Mouse (Mus musculus): Measurements from ENCODE around the gene Chn1.

Gene Chn1

DNA sequence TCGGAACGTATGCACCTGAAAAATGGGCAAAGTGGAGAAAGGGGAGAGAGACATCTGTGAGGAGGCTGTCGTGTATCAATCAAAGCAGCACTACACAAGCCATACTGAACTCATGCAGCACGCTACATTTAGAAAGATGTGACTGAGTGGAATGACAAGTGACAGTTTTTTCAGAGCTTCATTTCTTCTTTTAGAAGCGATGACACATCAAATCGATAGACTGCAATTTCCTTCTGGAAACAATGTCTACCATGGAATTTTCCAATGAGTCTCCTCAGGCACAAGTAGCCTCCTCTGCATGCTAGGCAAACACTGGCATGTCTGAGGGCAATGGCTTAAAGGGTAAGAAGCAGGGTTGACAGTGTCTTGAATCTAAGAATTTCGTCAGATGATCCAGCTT lies 143.3 kb downstream of the Chn1 start:
- DNase-seq (ENCODE audit: low read depth), result no peak

DNA sequence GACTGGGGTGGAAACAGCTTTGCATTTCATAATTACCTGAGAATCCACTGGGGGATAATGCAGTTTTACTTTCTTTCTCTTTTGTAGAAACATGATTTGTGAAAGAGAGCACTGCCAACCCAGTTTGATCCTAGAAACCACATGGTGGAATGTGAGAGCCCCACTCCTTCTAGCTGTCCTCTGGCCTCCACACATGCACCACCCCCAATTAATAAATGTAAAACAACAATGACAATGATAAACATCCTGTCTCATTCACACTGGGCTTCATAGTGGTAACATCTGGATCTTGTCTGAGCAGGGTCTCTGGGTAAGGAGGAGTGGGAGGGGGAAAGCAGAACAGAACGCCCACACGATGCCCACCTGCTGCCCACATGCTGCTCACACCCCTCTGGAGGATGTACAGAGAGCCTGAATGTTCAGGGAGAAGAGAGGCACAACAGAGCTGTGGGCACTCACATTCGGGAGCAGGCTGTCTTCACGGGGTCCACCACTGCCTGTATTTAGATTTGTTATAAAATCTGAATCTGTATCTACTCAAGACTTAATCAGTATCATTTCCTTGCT lies 156.6 kb downstream of the Chn1 start:
- DNase-seq (ENCODE audit: low read depth), result no peak

DNA sequence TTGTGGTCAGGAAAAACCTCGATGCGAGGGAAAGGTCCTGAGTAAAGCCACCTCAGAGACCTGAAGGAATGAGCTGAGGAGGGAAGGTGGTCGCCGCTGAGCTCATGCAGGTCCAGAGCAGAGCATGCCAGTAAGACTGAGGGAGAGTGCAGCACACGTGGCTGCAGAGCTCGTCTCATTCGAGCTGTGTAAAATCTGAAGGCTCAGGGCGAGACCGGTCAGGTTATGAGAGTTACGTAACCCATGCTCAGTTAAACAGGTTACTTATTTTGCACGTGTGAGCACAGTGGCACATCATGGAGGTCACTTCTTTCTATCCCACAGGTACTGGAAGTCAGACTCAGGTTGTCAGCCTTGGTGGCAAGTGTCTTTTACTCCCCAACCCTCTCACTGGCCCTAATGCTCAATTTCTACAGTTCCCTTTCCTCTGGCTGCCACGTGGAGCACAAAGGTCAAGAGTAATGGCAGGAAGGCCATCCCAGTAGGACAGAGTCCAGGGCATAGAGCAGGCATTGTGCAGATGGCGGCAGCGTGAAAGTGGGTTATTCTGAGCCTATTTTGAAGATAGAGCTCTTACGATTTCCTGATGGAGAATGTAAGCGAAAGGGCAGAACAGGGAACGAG lies 158.6 kb downstream of the Chn1 start:
- DNase-seq (ENCODE audit: low read depth), result no peak

DNA sequence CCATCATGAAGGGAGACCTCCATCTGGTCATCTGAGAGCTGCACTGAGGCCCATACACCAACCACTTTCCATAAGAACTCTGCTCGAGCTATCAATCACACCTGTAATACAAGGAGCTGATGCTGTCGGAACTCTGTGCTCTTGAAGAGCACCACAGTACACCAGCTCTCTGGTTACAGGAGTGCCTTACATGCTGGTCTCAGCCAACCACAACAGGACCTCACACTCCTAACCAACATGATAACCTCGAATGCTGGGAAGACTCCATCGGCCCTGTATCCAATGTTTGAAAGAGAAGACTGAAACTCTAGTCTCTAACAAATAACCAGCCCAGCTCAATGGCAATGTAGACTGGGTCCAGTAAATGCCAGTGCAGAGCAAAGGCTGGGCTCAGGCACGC lies 159.7 kb downstream of the Chn1 start:
- DNase-seq (ENCODE audit: low read depth), result no peak

DNA sequence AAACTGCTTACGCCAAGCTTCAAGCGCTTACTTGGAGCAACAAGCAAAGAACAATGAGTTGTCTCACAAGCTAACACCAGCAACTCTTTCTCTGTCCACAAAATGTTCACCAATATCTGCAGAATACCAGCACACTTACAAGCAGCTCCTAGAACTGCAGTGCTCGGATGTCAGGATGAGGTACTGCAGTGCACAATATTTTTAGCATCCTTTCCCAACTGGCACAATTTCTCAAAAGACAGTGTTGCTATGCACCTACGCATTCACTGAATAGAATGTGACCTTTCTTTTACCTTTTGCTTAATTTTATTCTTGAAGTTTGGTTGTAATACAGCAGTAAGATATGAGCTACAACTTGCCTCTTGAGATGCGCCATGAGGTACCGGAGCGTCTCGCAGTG lies 160.8 kb downstream of the Chn1 start:
- DNase-seq (ENCODE audit: low read depth), result no peak

DNA sequence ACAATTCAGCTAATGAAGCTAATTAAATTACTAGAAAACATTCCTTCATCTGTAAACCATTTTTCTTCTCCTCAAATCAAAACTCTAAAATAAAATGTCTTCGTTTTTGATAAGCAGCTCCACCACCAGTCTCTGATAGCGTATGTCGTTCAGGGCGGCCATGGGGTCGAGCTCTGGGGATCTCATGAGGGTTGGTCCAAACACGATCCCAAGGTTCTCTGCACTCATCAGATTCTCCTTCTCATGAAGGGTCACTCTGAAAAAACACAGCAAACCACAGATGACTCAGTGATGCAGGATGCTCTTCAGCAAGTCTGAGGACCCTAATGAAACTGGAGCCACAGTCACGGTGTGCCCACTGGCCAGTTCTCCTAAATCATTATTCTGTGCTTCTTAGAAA lies 162.2 kb downstream of the Chn1 start:
- DNase-seq (ENCODE audit: low read depth), result no peak

DNA sequence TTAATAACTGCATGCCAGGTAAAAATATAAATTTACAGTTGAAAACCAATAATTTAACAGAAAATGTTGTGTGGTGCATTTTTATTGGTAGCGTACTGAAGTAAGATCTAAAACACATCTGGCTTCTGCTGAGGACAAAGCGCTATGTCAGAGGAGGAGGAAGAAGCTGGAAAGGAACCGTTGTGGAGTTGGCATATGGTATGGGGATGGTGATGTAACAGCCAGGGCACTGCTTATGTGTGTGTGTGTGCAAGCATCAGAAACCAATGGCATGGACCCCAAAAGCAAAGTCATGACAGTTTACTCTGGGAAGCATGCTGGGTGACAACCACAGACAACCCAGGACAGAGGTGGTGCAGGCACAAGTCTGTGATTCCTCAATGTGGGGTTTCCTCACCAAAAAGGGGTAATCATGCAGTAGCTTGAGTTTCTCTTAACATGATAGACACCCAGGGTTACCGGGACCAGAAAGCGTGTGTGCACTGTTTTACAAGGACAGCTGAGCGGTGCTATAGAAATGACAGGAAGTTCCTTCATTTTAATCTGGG lies 162.7 kb downstream of the Chn1 start:
- DNase-seq (ENCODE audit: low read depth), result no peak

DNA sequence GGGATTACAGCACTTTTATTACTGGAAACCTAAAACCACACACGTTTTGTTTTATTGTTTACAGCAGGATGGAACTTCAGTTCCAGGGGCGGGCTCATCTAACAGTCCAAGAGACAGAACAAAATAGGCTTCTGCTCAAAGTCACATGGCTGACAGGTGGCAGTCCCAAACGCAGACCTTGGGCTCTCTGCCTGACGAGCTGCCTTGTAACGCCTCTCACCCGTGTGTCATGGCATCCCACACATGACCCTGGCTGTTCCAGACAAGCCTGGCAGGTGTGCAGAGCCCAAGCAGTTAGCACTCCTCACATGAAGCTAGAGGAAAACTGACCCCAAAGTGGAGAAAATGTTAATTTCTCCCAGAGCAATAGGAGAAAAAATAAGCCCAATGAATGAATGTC lies 163.3 kb downstream of the Chn1 start:
- DNase-seq (ENCODE audit: low read depth), result no peak

DNA sequence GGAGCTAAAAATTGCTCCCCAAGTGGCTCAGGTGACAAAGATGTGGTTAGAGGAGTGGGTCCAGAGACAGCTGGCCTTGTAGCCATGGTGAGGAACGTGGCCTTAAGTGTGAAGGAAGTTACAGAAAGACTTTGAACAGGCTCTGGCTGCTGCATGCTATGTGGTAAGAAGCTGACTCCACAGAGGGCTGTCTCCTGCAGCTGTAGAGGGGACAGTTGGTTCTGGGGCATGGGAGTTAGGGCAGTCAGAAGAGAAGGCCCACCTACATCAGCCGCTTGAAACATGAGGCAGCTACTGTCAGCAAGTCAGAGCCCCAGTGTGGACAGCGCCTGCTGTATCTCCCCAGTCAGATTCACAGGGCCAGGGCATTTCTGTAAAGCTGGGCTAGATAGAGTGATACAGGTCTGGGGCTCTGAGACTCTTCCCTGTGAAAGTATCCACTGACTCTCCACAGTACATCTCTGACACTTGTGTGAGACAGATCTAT lies 165.4 kb downstream of the Chn1 start:
- DNase-seq (ENCODE audit: low read depth), result no peak

DNA sequence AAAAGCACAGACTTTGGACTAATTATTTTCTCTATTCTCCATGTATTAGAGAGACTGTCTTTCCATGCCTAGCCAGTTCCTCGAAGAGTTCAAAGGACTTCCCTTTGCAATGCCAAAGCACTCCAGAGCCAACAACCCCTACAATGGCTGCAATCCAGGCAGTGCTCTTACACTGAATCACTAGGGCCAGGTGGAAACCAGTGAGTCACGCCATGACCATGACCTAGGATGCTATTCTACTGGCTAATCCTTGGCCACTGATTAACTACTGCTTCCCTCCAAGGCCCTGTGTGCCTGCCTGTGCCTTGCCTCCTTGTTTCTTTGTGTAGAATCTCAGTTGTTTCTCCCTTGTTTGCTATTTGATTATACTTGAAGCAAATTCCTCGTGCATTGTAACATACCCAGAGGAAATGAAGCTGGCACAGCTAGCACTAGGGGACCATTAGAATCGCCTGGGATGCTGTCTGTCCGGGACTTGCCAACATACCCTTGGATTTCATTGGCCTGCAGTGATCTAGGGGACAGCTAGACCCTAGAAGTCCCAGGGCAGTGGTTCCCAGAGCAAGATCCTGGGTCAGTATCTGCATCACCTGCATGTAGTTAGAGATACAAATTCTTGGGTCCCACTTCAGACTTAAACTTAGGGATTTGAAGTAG lies 166.0 kb downstream of the Chn1 start:
- no peak for DNase-seq (ENCODE audit: low read depth)

DNA sequence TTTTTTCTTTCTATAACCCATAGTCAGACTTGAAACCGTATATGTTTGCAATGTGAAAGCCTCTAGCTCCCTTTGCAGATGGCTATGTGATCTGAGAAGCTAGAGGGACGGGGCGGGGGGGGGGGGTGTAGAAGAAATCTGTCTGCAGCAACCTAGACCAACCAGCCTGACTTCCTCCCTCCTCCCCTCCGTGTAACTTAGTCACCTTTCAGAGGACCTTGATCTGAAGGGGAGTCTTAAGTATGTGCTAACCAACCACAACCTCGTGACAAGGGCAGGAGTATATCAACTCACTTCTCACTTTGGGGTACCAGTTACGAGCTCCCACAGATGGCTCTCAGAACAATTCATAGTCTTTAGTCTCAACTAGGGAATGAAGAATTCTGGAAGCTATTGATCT lies 166.8 kb downstream of the Chn1 start:
- no peak for DNase-seq (ENCODE audit: low read depth)

DNA sequence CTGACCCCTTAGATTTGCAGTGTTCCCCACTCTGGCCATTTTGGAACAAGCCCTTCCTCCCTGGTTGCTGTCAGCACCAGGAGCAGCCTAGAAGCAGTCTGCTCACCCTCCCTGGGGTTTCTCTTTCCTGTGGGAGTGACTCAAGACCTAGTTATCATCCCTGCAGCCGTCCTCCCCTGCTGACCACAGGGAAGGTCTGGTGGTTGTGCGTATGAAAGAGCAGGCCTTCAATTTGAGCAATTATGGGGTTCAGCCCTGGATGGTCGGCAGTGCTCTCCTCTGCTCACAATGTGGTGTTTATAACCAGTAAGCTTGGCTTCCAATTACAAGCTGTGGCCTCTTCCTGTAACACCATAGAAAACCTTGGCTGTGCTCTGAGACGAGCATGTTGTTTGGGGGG lies 167.5 kb downstream of the Chn1 start:
- DNase-seq (ENCODE audit: low read depth), result no peak

DNA sequence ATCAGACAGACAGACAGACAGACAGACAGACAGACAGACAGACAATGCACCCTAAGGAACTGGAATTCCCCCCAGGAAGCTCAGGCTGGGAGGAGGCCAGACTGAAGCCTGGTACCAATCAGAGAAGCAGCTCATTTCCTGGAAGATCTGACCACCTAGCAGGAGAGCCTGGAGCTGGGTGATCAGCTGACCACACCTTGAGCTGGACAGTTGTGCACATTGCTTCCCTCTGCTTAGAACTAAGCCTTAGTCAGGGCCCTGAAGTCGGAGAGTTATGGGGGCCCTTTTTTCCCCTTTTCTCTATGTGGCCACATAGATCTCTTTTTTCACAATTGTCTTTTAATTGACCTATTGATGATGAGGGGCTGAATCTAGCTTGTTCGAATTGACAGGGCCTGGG lies 168.0 kb downstream of the Chn1 start:
- no peak for DNase-seq (ENCODE audit: low read depth)

DNA sequence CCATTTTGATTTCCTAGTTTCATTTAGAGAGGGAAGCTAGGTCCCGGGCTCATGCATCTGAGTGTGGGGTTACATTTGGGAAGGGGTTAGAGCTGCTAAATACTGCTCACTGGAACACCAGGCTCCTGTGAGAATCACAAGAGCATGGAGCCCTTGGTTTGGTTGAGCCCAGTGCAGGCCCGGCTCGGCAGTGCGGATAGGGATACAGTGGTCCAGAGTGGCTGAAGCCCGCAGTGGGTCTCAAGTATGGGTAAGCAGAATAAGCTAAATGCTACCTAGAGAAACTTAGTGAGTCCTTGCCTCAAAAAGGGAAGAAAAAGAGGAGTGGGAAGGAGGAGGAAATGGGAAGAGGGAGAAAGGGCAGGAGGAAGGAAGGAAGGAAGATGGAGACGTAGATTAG lies 168.5 kb downstream of the Chn1 start:
- no peak for DNase-seq (ENCODE audit: low read depth)

DNA sequence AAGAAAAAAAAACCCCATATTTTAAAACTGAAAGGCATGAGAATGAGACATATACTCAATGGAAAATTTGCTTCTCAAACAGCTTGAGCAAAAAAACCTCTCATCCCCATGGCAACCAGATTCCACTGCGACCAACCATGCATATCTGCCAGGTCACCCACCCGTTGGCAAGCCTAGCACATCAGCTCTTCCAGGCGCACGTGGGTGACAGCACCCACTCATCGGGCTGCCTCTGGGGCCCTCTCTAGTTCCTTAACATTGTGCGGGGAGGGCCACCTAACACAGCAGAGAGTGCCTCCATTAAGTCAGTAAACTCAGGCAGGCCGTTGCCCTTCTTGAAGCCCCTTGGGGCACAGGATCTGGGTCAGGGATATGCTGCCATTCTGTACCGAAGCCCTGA lies 170.1 kb downstream of the Chn1 start:
- no peak for DNase-seq (ENCODE audit: low read depth)

DNA sequence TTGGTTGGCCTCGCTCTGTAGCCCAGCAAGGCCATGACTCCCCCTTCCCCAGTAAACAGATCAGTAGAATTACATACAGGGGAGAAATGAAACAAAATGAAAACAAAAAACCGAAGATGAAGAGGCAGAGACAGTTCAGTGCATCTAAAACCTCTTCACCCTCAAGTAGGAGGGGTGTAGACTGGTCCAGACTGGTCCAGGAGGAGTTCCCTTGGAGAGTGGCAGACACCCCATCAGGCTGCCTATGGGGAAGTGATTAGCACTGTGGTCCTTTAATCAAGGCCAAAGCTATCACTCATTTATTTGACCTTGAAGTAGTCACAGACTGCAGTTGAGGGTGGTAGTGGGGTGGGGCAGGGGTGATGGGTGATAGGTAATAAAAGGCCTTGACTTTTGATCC lies 170.6 kb downstream of the Chn1 start:
- DNase-seq (ENCODE audit: low read depth), result no peak

DNA sequence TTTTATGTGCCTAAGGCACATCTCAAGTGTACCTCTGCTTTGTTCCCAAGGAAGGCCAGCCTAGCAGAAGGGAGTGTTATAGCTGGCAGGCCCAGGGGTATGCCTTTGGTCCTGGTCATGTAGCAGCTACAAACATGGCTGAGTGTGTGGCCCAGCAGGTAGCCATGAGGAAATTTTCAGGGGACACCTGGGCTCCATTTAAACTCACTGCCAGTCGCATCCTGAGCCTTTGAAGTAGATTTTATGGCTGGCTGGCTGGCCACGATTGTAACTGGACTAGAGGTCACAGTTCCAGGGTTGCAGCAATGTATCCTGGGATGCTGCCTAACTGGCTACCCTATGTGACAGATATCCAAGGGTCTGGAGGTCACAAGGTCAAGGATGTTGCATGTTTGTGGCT lies 174.5 kb downstream of the Chn1 start:
- no peak for DNase-seq (ENCODE audit: low read depth)

DNA sequence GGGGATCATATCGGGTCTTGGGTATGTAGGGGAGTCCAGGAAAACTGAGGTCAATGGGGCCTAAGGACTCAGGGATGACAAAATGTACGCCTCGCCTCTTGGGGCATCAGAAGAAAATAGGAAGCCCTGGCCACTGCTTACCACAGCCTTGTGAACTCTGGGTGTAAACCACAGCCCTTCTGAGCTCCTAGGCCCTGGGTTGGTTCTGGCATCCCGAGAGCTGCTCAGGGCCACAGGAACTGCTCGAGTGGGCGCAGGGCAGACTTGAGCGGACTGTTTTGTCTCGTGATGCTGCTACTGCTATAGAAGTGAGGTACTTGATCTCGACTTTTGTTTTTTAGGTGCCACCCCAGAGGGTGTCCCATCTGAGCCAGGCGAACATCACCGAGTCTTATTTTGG lies 177.4 kb downstream of the Chn1 start:
- DNase-seq (ENCODE audit: low read depth), result no peak

DNA sequence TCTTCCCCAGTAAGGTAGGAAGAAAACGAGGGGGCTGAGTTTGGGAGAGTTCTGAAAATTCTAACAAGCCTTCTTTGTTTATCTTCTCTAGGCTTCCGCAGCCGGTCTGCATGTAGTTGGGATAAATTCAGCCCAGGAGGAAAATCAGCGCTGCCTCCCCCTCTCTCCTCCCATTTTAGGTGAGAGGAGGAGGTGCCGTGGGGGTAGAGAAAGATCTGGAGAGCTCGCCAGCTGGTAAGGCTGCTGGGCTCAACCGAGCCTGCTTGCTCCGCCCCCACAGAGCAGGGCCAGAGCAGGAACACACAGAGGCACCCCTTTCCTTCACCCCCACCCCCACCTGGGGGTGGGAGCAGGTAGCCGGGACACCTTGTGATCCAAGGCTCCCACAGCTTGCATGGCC lies 178.4 kb downstream of the Chn1 start:
- DNase-seq (ENCODE audit: low read depth), result no peak

DNA sequence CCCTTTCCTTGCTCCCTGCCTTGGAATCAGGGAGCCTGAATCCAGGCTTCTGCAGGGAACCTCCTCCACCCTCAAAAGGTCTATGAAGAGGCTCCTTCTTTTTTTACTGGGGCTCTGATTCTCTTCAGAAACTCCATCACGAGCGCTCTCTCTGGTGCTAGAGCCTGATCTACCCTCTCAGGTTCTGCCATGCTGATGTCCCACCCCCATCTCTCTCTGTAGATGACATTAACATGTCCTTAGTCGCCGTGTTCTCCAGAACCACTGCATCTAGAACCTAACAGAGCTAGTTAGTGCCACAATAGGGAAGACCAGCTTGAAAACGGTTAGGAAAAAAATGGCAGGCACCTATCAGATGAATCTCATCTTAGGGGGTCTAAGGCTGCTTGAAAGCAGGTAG lies 178.8 kb downstream of the Chn1 start:
- DNase-seq (ENCODE audit: low read depth), result no peak

DNA sequence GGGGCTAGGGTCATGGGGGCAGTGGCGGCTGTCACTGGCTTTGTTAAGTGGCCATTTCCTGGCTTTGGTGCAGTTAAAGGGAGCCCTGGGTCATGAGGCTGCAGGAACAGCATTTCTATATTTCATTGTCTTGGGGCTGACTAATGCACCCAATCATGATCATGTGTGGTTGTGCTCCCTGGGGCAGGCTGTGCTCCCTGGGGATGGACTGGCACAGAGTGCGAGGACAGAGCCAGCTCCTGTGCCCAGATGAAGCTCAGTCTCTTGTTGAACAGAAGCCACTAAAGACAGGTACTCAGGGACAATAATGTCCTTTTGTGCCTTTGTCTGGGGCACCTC lies 182.1 kb downstream of the Chn1 start:
- DNase-seq (ENCODE audit: low read depth), result no peak

DNA sequence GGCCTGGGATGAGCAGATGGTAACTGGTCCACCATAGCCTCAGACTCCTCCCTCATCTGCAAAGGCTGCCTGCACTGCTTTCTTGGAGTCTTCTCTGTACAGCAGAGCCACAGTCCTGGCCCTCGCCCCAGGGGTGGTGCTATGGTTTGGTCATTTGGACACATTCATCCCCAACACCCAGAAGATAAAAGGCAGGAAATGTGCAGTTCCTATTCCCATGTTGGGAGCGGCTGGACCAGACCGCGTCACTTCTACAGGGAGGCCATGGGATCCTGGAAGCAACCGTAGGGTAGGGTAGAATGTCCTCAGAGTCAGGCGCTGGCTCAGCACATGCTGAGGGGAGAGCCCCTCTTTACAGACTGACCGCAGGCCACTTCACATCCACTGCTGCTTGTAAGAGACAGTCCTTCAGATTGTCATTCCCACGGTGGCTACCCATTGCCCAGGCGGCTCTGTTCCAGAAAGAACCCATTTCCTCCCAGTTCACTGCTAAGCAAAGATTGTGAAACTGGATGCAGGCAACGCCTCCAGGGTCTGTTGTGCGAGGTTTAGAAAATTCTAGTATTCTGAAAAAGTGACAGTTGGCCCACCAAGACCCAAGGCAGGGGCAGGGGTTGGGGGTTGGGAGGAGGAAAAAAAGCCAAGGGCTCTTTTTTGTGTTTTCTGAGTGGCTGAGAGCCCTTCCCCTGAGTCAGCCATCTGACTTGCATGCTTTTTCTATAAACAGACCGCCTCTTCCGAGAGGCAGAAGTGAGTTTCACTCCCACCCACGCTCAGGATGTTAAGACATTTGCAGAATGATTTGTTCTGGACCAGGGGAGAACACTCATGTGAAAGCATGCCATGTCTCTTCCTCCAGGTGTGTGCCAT lies 182.7 kb downstream of the Chn1 start:
- DNase-seq (ENCODE audit: low read depth), result no peak

DNA sequence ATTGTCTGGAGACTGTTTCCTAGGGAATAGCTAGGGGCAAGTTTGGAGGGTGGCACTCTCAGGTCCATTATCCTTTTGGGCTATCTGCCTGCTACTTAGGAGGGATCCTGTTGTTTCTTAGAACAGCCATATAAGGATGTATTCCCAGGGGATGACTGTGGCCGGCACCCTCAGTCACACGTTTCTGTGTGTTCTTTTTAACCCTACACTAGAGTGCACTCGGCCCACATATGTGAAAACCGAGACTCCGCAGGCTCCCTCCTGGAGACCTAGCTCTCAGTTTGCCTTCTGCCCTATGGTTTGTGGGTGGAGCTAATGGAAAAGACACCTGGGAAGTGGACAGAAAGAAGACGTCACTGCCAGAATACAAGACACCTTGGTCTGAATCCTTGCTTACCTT lies 183.9 kb downstream of the Chn1 start:
- no peak for DNase-seq (ENCODE audit: low read depth)

Measured in c-Kit-positive CD71-negative TER-119-negative erythroid progenitor cells, embryonic 14.5 days (primary cell).